Mouse (Mus musculus) liver, postnatal 0 days (tissue): ENCODE results near the gene Lpcat3.

Source experiments
- CTCF ChIP-seq: sonication (generic); IDR thresholded peaks from 2 replicates; pipeline ENCODE4 v1.5.1; 2016; ENCODE audit warnings: antibody characterized with exemption, low read depth
- EP300 ChIP-seq: IDR thresholded peaks from 2 replicates; pipeline ENCODE4 v1.6.1; 2016; ENCODE audit warnings: antibody characterized with exemption, low read depth, mild to moderate bottlenecking

GRCm38 (mm10) chr6:124704417-124704816, 41.6 kb downstream of the Lpcat3 start:
- TF ChIP-seq CTCF = no peak
- no peak for TF ChIP-seq EP300
